Mouse (Mus musculus) bone marrow macrophage, adult 2 months (primary cell): ENCODE measurements around the gene Atp13a3.

Experiments
- CTCF ChIP-seq: IDR thresholded peaks from 2 replicates; pipeline ENCODE4 v1.5.1; 2012; ENCODE audit warnings: low read depth, mild to moderate bottlenecking, low read length, moderate library complexity
- POLR2A ChIP-seq: IDR thresholded peaks from 2 replicates; pipeline ENCODE4 v1.6.1; 2012; ENCODE audit warnings: mild to moderate bottlenecking, low read depth, low read length, borderline replicate concordance

DNA sequence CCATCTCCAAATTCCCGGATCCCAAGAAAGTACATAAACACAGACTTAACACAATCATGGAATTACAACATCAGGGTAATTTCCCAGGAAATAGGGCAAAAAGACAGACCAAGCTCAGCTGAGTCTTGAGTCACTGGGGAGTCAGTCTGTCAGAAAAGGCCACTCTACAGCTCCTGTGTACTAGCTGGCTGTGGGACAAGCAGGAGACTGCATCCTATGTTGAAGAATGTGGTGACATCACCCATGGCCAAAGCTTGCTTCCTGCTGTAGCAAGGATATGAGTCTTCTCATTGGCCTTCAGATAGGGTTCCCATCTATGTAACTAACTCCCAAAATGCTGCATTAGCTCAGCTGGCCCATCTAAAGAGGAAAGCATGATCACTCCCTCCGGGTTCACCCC lies 36.7 kb upstream of the Atp13a3 start:
- no peak for TF ChIP-seq CTCF
- no peak for TF ChIP-seq POLR2A
